Mouse (Mus musculus) cerebellum, adult 2 months (tissue): ENCODE results near the gene Myo10. TPM values are rescaled to one million over a fixed set of nuclear protein-coding genes. Genes with fewer than 3 reads are reported as not detected.

ENCODE experiments used
- DNase-seq, 2 experiments: peaks; one replicate each; pipeline ENCODE4 v3.0.0; 2021
- H3K27ac ChIP-seq: fragments of 200-500 bp; 2 replicates; pipeline ENCODE4 v1.5.1; 2012; ENCODE audit warnings: low read length, control low read depth, inconsistent platforms; ENCODE audit not compliant: insufficient read depth
- H3K27me3 ChIP-seq: fragments of 200-500 bp; 2 replicates; pipeline ENCODE4 v1.6.1; 2012; ENCODE audit warnings: inconsistent platforms, mild to moderate bottlenecking, low read length, moderate library complexity; ENCODE audit not compliant: control insufficient read depth, insufficient read depth
- H3K4me1 ChIP-seq: fragments of 200-500 bp; 2 replicates; pipeline ENCODE4 v1.6.1; 2011; ENCODE audit warnings: low read length; ENCODE audit not compliant: control insufficient read depth, insufficient read depth
- H3K4me3 ChIP-seq: fragments of 200-500 bp; replicated peaks from 2 replicates; pipeline ENCODE3; 2011; ENCODE audit warnings: mild to moderate bottlenecking, low read depth, low read length, control low read depth; ENCODE audit not compliant: insufficient read depth
- CTCF ChIP-seq: fragments of 200-500 bp; IDR thresholded peaks from 2 replicates; pipeline ENCODE4 v1.5.1; 2011; ENCODE audit warnings: low read depth, mild to moderate bottlenecking, control low read depth, low read length, moderate library complexity, borderline replicate concordance; ENCODE audit not compliant: insufficient read depth
- POLR2A ChIP-seq: fragments of 200-500 bp; IDR thresholded peaks from 2 replicates; pipeline ENCODE4 v1.6.1; 2011; ENCODE audit warnings: low read length, control low read depth, borderline replicate concordance; ENCODE audit not compliant: insufficient read depth
- WGBS: fragments of 180-500 bp; shearing (Covaris S2); methylation state at CpG from one replicate; pipeline ENCODE4 v1.1.7; 2018; 5-methylcytosine and 5-hydroxymethylcytosine counted together
- polyA plus RNA-seq: library from polyadenylated mRNA; depleted of rRNA; stranded (reverse); fragments of >200 nt; gene quantifications from 2 replicates; pipeline ENCODE4 v1.2.3, GENCODE M21; 2012

The Myo10 gene
- polyA plus RNA-seq, 1 experiment, result 30.0 TPM

- TF ChIP-seq POLR2A, result no peak
- no peak for TF ChIP-seq CTCF
These were observed 138.7 kb downstream of the Myo10 start for GRCm38 (mm10) chr15:25761049-25761448.

DNA sequence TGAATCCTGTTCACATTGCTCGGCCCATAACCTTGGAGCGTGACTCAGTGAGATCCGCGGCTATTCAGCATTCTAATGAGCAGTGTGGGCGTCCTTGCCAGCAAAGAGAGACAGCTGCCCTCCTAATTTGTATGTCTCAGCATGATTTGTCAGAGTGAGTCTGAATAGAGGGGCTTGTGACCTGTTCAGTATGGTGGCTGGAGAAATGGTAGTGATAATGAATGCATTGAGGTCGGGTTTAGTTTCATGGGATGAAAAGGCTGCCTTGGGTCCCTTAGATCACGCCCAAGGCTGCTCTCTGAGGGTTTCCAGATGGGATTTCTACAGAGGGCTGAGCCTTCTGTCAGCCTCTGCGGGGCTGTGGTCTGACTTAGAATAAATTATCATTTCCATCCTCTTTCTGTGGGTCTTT lies 139.5 kb downstream of the Myo10 start:
- no peak for DNase-seq
- Histone ChIP-seq H3K27ac (no peak overlapping the region), H3K4me1 (peaks cover 15% of the 10 kb centered on the region), H3K4me3 (no peak overlapping the region), H3K27me3 (no peaks in the 10 kb centered on the region)
- TF ChIP-seq POLR2A (no peak), CTCF (no peak)
- WGBS, result 60% methylated on average over 8 of the region's 8 CpGs

More at GRCm38 (mm10) chr15:25761049-25761448, 138.7 kb downstream of the Myo10 start:
- no peaks in the 10 kb centered on the region for H3K27me3 ChIP-seq
- no peak overlapping the region for H3K27ac ChIP-seq
- DNase-seq, result no peak
- 88% methylated on average over 2 of the region's 2 CpGs for WGBS
- no peak overlapping the region for H3K4me3 ChIP-seq
- H3K4me1 ChIP-seq, result peaks cover 15% of the 10 kb centered on the region

- TF ChIP-seq POLR2A, result no peak
- Histone ChIP-seq H3K27me3 (no peaks in the 10 kb centered on the region), H3K4me3 (no peak overlapping the region), H3K4me1 (peaks cover 15% of the 10 kb centered on the region), H3K27ac (no peak overlapping the region)
- DNase-seq, result no peak
- WGBS, result 54% methylated on average over 8 of the region's 8 CpGs
These were observed 140.0 kb downstream of the Myo10 start for GRCm38 (mm10) chr15:25762306-25762705.

DNA sequence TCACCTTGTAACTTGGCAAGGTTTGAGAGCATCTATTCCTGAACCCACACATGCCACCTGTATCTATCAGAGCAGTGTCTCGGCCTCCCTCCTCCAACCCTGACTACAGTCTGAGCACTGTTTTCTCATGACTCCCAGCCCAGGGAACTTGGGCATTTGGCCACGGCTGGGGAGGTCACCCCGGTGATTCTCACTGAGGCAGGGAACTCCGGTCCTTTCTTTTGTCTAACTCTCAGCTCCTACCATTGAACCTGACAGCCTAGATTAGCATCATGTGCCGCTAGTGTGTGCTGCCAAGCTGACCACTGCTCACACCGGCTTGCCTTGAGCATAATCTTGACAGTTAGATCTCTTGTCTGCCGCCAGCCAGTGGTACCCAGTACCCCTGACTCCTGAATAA lies 140.8 kb downstream of the Myo10 start:
- TF ChIP-seq CTCF, result no peak
- Histone ChIP-seq H3K27me3 (no peaks in the 10 kb centered on the region), H3K4me3 (no peak overlapping the region), H3K27ac (no peak overlapping the region), H3K4me1 (peaks cover 15% of the 10 kb centered on the region)
- DNase-seq, result no peak
- 33% methylated on average over 7 of the region's 7 CpGs for WGBS

- no peak for DNase-seq
- H3K4me3 ChIP-seq, result no peak overlapping the region
- no peak overlapping the region for H3K27ac ChIP-seq
- no peaks in the 10 kb centered on the region for H3K27me3 ChIP-seq
- WGBS, result 77% methylated on average over 13 of the region's 13 CpGs
- H3K4me1 ChIP-seq, result peaks cover 11% of the 10 kb centered on the region
- TF ChIP-seq POLR2A (no peak), CTCF (no peak)
These were observed 142.5 kb downstream of the Myo10 start for GRCm38 (mm10) chr15:25764653-25765352.

DNA sequence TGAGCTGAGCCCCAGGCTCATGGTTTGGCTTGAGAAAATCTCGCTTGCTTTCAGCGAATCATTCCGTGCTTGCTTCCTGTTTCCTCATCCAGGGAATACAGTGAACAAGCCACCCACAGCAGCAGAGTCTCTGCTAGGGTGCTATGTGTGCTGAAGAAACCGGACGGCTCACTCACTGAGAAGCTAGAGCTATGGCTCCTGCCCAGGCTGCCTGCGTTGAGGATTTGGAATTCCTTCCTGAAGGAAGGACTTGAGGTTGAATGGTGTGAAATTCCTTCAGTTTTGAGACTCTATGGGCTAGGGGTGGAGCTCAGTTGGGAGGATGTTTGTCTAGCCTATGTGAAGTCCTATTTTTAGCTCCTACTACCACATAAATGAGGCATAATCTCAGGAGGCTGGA lies 145.5 kb downstream of the Myo10 start:
- Histone ChIP-seq H3K4me3 (no peak overlapping the region), H3K27ac (no peak overlapping the region), H3K4me1 (peaks cover 6% of the 10 kb centered on the region), H3K27me3 (no peaks in the 10 kb centered on the region)
- 66% methylated on average over 6 of the region's 6 CpGs for WGBS
- TF ChIP-seq POLR2A (no peak), CTCF (no peak)
- DNase-seq, result no peak

- WGBS, result 71% methylated on average over 9 of the region's 9 CpGs
- no peak for DNase-seq
- Histone ChIP-seq H3K4me3 (no peak overlapping the region), H3K27ac (no peak overlapping the region), H3K27me3 (no peaks in the 10 kb centered on the region), H3K4me1 (no peaks in the 10 kb centered on the region)
- TF ChIP-seq CTCF, result no peak
- no peak for TF ChIP-seq POLR2A
These were observed 147.4 kb downstream of the Myo10 start for GRCm38 (mm10) chr15:25769524-25770255.

DNA sequence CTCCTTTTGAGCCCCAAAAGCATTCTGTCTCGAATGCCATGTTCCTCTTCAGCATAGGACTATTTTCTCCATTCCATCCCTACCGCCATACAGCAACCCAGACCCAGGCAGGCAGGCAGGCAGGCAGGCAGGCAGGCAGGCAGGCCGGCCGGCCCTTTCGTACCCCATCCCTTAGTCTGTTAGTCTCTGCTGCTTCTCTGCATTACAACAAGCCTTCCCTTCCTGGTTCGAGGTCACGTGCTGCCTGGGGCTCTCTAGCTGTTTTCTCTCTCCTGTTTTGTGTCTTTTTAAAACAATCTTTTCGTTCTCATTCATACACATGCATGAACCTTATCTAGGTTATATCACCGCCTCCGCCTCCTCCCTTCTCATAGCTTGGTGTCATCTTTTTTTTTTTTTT lies 149.5 kb downstream of the Myo10 start:
- H3K27ac ChIP-seq, result no peak overlapping the region
- no peak for DNase-seq
- WGBS, result 95% methylated on average over 10 of the region's 10 CpGs
- TF ChIP-seq POLR2A (no peak), CTCF (no peak)
- H3K4me1 ChIP-seq, result no peaks in the 10 kb centered on the region
- H3K4me3 ChIP-seq, result no peak overlapping the region
- no peaks in the 10 kb centered on the region for H3K27me3 ChIP-seq
